Mouse (Mus musculus) ES-Bruce4 (cell line): ENCODE data around the gene Zc3h4.

Experiments
- CTCF ChIP-seq: IDR thresholded peaks from one replicate; pipeline ENCODE4 v1.8.1; 2011; ENCODE audit warnings: low read depth, low read length
- EP300 ChIP-seq: IDR thresholded peaks from 2 replicates; pipeline ENCODE4 v1.6.1; 2011; ENCODE audit warnings: low read depth, low read length; ENCODE audit not compliant: insufficient read depth
- POLR2A ChIP-seq: IDR thresholded peaks from one replicate; pipeline ENCODE4 v1.8.1; 2011; ENCODE audit warnings: low read length; ENCODE audit not compliant: insufficient read depth

GRCm38 (mm10) chr7:16415426-16415825 is 14.7 kb downstream of the Zc3h4 start:
- TF ChIP-seq POLR2A (no peak), CTCF (no peak), EP300 (no peak)
